Mouse (Mus musculus) midbrain, postnatal 0 days (tissue): ENCODE results near the gene Prep. TPM values are rescaled to one million over a fixed set of nuclear protein-coding genes. Genes with fewer than 3 reads are reported as not detected.

Experiments
- ATAC-seq: fragments of 200-750 bp; cut with Nextera tagmentation; 2 replicates; pipeline ENCODE4 v1.8.0; 2017; ENCODE audit warnings: moderate number of reproducible peaks, mild to moderate bottlenecking, moderate TSS enrichment, moderate library complexity; ENCODE audit not compliant: low FRiP score
- DNase-seq: peaks from one replicate; pipeline ENCODE4 v3.0.0-alpha.2; 2015; ENCODE audit warnings: low spot score
- H3K27ac ChIP-seq: fragments of 300-500 bp; sonication (generic); 2 replicates; pipeline ENCODE4 v1.5.1; 2014; ENCODE audit warnings: low read depth, mild to moderate bottlenecking, low read length, mixed read lengths
- H3K27me3 ChIP-seq: fragments of 300-500 bp; sonication (generic); 2 replicates; pipeline ENCODE4 v1.6.1; 2014; ENCODE audit warnings: low read length, control low read depth, mixed read lengths; ENCODE audit not compliant: insufficient read depth
- H3K36me3 ChIP-seq: fragments of 300-500 bp; sonication (generic); 2 replicates; pipeline ENCODE4 v1.6.1; 2014; ENCODE audit warnings: low read length, control low read depth, mixed read lengths; ENCODE audit not compliant: insufficient read depth
- H3K4me1 ChIP-seq: fragments of 300-500 bp; sonication (generic); 2 replicates; pipeline ENCODE4 v1.6.1; 2014; ENCODE audit warnings: mild to moderate bottlenecking, control low read depth, antibody characterized with exemption, low read length, mixed read lengths; ENCODE audit not compliant: insufficient read depth
- H3K4me2 ChIP-seq: fragments of 300-500 bp; sonication (generic); 2 replicates; pipeline ENCODE4 v1.6.1; 2014; ENCODE audit warnings: low read depth, mild to moderate bottlenecking, low read length, mixed read lengths; ENCODE audit not compliant: poor library complexity, severe bottlenecking
- H3K4me3 ChIP-seq: fragments of 300-500 bp; sonication (generic); 2 replicates; pipeline ENCODE4 v1.5.1; 2014; ENCODE audit warnings: low read depth, mild to moderate bottlenecking, low read length, moderate library complexity
- H3K9ac ChIP-seq: fragments of 300-500 bp; sonication (generic); replicated peaks from 2 replicates; pipeline ENCODE4 v1.6.1; 2014; ENCODE audit warnings: mild to moderate bottlenecking, low read length, moderate library complexity, mixed read lengths; ENCODE audit not compliant: poor library complexity, severe bottlenecking
- H3K9me3 ChIP-seq: fragments of 300-500 bp; sonication (generic); 2 replicates; pipeline ENCODE4 v1.6.1; 2016; ENCODE audit warnings: low read length, control low read depth
- CTCF ChIP-seq: IDR thresholded peaks from 2 replicates; pipeline ENCODE4 v1.5.1; 2016; ENCODE audit warnings: antibody characterized with exemption, mild to moderate bottlenecking
- WGBS: fragments of 180-500 bp; shearing (Covaris S2); extraction: QIAGEN DNeasy Blood & Tissue Kit; methylation state at CpG from one replicate; pipeline ENCODE4 v1.1.7; 2014; 5-methylcytosine and 5-hydroxymethylcytosine counted together
- polyA plus RNA-seq: library from polyadenylated mRNA; unstranded; fragments of >200 nt; fragmentation: Nextera tagmentation; extraction: Ambion mirVana; gene quantifications from 2 replicates; pipeline ENCODE4 v1.2.1, GENCODE M21; 2015
- total RNA-seq: library from RNA; depleted of rRNA; stranded (reverse); fragments of >200 nt; gene quantifications from 2 replicates; pipeline ENCODE4 v1.2.3, GENCODE M21; 2014; rRNA removed

Gene Prep
- 23.8 and 25.6 TPM in 2 replicates for total RNA-seq
- 21.1 and 21.5 TPM in 2 replicates for polyA plus RNA-seq

DNA sequence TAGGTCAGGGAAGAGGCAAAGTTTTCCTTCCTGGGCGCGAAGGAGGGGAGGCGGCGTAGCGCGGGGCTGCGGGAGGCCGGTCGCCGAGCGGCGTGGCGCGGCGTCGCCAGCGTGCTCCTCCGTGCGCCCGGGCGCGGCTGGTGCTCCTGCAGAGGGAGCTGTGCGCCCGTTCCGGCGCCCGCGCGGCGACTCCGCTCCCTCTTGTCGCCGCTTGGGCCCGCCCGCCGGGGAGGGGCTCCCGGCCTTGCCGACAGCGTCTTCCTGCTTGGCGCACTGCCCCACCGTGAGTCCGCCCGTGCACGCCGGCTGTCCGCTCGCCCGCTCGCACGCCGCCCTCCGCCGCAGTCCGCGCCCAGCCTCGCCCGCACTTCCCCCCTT is at the start of gene Prep:
Gene Prep (plus strand): TSS at position 273 of the 378 bp plus-strand sequence.
- Histone ChIP-seq H3K9ac (peak within 1 kb of the TSS; percentile 83), H3K4me3 (peak within 1 kb of the TSS; percentile 91), H3K27ac (peak within 1 kb of the TSS; percentile 73), H3K9me3 (no peaks in the 10 kb centered on the region), H3K27me3 (no peaks in the 10 kb centered on the region), H3K4me2 (peak within 1 kb of the TSS; percentile 74), H3K4me1 (0 out of 2 replicates have a peak, but pooled peaks cover 11% of the 10 kb centered on the region), H3K36me3 (0 out of 2 replicates have a peak, but pooled peaks cover under 1% of the 10 kb centered on the region)
- DNase-seq, result peak; percentile 90
- WGBS, result under 1% methylated on average over 47 of the region's 57 CpGs
- peak; percentile 56 for TF ChIP-seq CTCF
- ATAC-seq, result peak; percentile 93

DNA sequence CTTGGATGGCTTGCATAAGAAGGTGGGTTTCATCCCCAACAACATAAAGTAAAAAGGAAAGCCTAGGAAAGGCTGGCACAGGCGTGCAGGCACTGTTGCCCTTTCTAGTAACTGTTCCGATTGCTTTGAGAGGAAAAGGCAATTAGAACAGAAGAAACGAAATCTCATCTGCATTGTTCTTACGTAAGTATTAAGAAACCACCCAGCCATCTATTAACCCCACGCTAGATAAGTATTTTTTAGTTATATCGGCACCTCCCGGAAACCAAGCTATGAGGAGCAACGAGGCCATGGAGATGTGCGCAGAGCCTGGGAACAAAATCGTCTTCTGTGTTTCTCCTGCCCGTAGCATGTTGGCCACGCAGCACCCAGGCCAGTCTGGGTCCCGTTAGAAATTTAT is 49.7 kb upstream of the Prep start:
- WGBS, result 94% methylated on average over 13 of the region's 13 CpGs
- Histone ChIP-seq H3K36me3 (no peaks in the 10 kb centered on the region), H3K4me3 (no peak overlapping the region), H3K4me1 (no peaks in the 10 kb centered on the region), H3K27ac (no peak overlapping the region), H3K9ac (no peak overlapping the region), H3K9me3 (no peaks in the 10 kb centered on the region), H3K27me3 (no peaks in the 10 kb centered on the region), H3K4me2 (no peak overlapping the region)
- ATAC-seq (no peak), DNase-seq (no peak)
- no peak for TF ChIP-seq CTCF

DNA sequence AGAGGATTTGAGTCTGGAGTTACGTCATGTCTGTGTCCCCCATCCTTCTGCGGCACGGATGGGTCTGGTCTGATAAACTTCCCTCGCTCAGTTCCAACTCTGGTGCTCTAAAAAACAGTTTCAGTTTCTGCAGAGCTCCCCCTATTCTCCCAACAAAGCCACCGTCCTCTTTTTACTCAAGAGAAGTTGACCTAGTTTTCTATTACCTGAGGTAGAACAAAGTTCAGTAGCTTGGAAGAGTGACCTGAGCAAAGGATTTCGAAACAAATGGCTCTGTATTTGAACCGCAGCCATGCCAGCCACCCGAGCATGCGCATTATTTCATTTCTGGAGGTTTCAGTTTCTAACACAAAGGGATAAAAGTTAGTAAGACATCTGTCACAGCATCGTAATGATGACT is 49.2 kb upstream of the Prep start:
- DNase-seq, result no peak
- 82% methylated on average over 10 of the region's 10 CpGs for WGBS
- TF ChIP-seq CTCF, result no peak
- Histone ChIP-seq H3K9me3 (no peaks in the 10 kb centered on the region), H3K27me3 (no peaks in the 10 kb centered on the region), H3K36me3 (no peaks in the 10 kb centered on the region), H3K4me1 (no peaks in the 10 kb centered on the region), H3K27ac (no peak overlapping the region), H3K9ac (no peak overlapping the region), H3K4me3 (no peak overlapping the region), H3K4me2 (no peak overlapping the region)
- no peak for ATAC-seq

DNA sequence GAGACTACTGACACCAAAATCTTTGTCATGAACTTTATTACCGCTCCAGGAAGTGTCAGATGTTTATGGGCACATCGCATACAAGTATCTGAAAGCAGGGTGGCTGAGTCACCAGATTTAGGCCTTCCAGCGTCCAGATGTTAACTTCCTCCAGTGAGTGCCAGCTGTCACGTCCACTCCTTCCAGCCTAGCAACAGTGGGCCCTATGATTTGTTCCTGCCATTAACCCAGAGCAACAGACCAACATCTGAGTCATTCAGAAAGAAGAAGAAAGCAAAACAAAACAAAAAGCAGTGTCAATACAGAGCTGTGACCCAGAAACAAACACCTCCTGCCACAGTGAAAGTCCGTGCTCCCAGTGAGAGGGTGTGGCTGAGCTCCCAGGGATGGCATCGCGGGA is 47.6 kb upstream of the Prep start:
- Histone ChIP-seq H3K4me2 (no peak overlapping the region), H3K4me3 (no peak overlapping the region), H3K9ac (no peak overlapping the region), H3K4me1 (no peaks in the 10 kb centered on the region), H3K9me3 (no peaks in the 10 kb centered on the region), H3K27ac (no peak overlapping the region), H3K36me3 (no peaks in the 10 kb centered on the region), H3K27me3 (no peaks in the 10 kb centered on the region)
- no peak for DNase-seq
- ATAC-seq, result no peak
- no peak for TF ChIP-seq CTCF
- 53% methylated on average over 7 of the region's 7 CpGs for WGBS

DNA sequence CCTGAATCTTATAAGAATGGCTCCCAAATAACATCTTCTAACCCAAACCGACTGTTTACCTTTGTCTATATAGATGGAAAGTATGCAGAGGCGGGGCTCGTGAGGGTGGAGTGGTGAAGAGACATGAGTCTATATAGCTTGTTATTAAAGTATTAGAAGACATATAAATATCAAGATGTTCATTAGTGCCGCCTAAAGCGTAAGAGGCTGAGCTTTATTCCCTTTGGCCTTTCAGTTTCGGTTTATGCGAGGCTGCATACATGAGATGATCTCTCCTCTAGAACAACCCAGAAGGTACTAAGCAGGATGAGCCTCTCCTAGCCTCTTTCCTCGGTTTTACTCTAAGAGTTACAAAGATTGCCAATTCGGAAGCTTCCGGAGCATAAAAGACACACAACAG is 47.2 kb upstream of the Prep start:
- H3K9ac ChIP-seq, result no peak overlapping the region
- no peaks in the 10 kb centered on the region for H3K36me3 ChIP-seq
- no peak overlapping the region for H3K4me3 ChIP-seq
- no peak overlapping the region for H3K27ac ChIP-seq
- DNase-seq (no peak), ATAC-seq (no peak)
- no peak overlapping the region for H3K4me2 ChIP-seq
- 87% methylated on average over 10 of the region's 10 CpGs for WGBS
- H3K27me3 ChIP-seq, result no peaks in the 10 kb centered on the region
- H3K9me3 ChIP-seq, result no peaks in the 10 kb centered on the region
- no peak for TF ChIP-seq CTCF
- no peaks in the 10 kb centered on the region for H3K4me1 ChIP-seq

DNA sequence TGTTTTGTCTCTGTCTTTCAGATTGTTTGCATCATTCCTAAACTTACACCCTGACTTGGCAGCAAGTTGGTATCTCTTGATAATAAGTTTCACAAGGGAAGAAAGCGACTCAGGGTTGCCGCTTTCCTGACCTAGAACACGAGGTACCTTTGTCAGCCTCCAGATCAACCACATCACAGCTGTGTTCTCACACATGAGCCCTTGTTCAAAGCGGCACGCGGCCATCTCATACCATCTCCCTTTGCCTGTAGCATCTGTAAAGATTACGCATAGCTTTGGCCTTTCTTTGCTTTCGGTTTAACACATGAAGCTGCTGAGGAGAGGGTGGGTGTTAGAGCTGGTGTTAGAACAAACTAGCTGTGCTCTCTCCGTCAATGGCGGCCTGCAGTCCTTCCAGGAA is 46.7 kb upstream of the Prep start:
- Histone ChIP-seq H3K4me3 (no peak overlapping the region), H3K27ac (no peak overlapping the region), H3K4me2 (no peak overlapping the region), H3K4me1 (no peaks in the 10 kb centered on the region), H3K9me3 (no peaks in the 10 kb centered on the region), H3K9ac (no peak overlapping the region), H3K27me3 (no peaks in the 10 kb centered on the region), H3K36me3 (no peaks in the 10 kb centered on the region)
- no peak for DNase-seq
- ATAC-seq, result no peak
- 92% methylated on average over 10 of the region's 10 CpGs for WGBS
- TF ChIP-seq CTCF, result no peak
